Mouse (Mus musculus): ENCODE data around the gene Dennd4b. TPM values are rescaled to one million over a fixed set of nuclear protein-coding genes. Genes with fewer than 3 reads are reported as not detected.

Dennd4b gene
- total and polyA plus RNA-seq, 3 experiments = 9.8 to 45.3 (median 27.8) TPM

GRCm38 (mm10) chr3:90255194-90255565 is 9.8 kb upstream of the Dennd4b start:
- no peak for DNase-seq (ENCODE audit: extremely low read depth)
- peaks cover 56% of the 10 kb centered on the region for H3K79me2 ChIP-seq (replicated peaks; ENCODE audit: control insufficient read depth, extremely low read depth, insufficient read depth, poor library complexity, severe bottlenecking)
- TF ChIP-seq CHD1 (IDR thresholded peaks at IDR 0.05; ENCODE audit: low read depth, low read length) (peak; percentile 21; the same call in 1 of the 2 replicates), RAD21 (IDR thresholded peaks at IDR 0.05; ENCODE audit: low read depth, low read length) (no peak), POLR2A (IDR thresholded peaks at IDR 0.05; ENCODE audit: low read depth, low read length) (0 out of 2 replicates have a peak, but pooled peaks have one; percentile 1), POLR2AphosphoS2 (IDR thresholded peaks at IDR 0.05; ENCODE audit: low read depth, low read length) (0 out of 2 replicates have a peak, but pooled peaks have one; percentile 34)
- H3K4me2 ChIP-seq (ENCODE audit: insufficient read depth, low read depth, poor library complexity, severe bottlenecking) = peak overlapping the region; percentile 46
- dilution Hi-C loops (cut with MboI; ENCODE audit: extremely low pct_ligation_motif_present, extremely low pct_unique_long_range_greater_than_20kb, low sequenced_read_pairs) (no loop called here), in situ Hi-C loops (cut with MboI; ENCODE audit: low pct_ligation_motif_present, low pct_unique_long_range_greater_than_20kb, low sequenced_read_pairs) (no loop called here)
- no peaks in the 10 kb centered on the region for H3K27me3 ChIP-seq (replicated peaks)
- H3K36me3 ChIP-seq (replicated peaks in 1 of 2; ENCODE audit: control insufficient read depth in 1 of 2, insufficient read depth in 1 of 2, low read length in 1 of 2) = peaks cover 46 to 50% of the 10 kb centered on the region in 2 experiments
- peak overlapping the region; percentile 91 to 95 (median 93) for H3K4me3 ChIP-seq (replicated peaks in 1 of 3; ENCODE audit: low read depth in 2 of 3, low read length in 2 of 3, poor library complexity in 1 of 3)
- H3K9me3 ChIP-seq (replicated peaks; ENCODE audit: low read length) = no peaks in the 10 kb centered on the region
- peak overlapping the region; percentile 85 for H3K9ac ChIP-seq (ENCODE audit: insufficient read depth, low read depth)
- H3K4me1 ChIP-seq (ENCODE audit: control insufficient read depth in 1 of 2, insufficient read depth in 2 of 2) = peaks cover 8 to 50% of the 10 kb centered on the region in 2 experiments
- peak overlapping the region; percentile 91 for H3K27ac ChIP-seq (ENCODE audit: insufficient read depth, low read depth)

- no peaks in the 10 kb centered on the region for H3K9me3 ChIP-seq (replicated peaks; ENCODE audit: low read length)
- peak overlapping the region; percentile 85 for H3K9ac ChIP-seq (ENCODE audit: insufficient read depth, low read depth)
- peaks cover 48 to 50% of the 10 kb centered on the region in 2 experiments for H3K36me3 ChIP-seq (replicated peaks in 1 of 2; ENCODE audit: control insufficient read depth in 1 of 2, insufficient read depth in 1 of 2, low read length in 1 of 2)
- dilution Hi-C loops (cut with MboI; ENCODE audit: extremely low pct_ligation_motif_present, extremely low pct_unique_long_range_greater_than_20kb, low sequenced_read_pairs) = no loop called here
- H3K27me3 ChIP-seq (replicated peaks) = no peaks in the 10 kb centered on the region
- peak overlapping the region; percentile 91 to 95 (median 93) for H3K4me3 ChIP-seq (replicated peaks in 1 of 3; ENCODE audit: low read depth in 2 of 3, low read length in 2 of 3, poor library complexity in 1 of 3)
- peak; percentile 64 for TF ChIP-seq MXI1 (IDR thresholded peaks at IDR 0.05; ENCODE audit: low read depth, low read length)
- TF ChIP-seq BHLHE40 (IDR thresholded peaks at IDR 0.05; ENCODE audit: low read depth, low read length) = peak; percentile 96
- TF ChIP-seq KAT2A (IDR thresholded peaks at IDR 0.05; ENCODE audit: insufficient replicate concordance, low read length) = no peak
- TF ChIP-seq MYC (IDR thresholded peaks at IDR 0.05; ENCODE audit: low read depth, low read length) = 0 out of 2 replicates have a peak, but pooled peaks have one; percentile 41
- TF ChIP-seq SIN3A (IDR thresholded peaks at IDR 0.05; ENCODE audit: low read length) = 0 out of 2 replicates have a peak, but pooled peaks have one; percentile 16
- no peak for TF ChIP-seq POLR2AphosphoS2 (IDR thresholded peaks at IDR 0.05; ENCODE audit: low read depth, low read length)
- TF ChIP-seq ZMIZ1 (IDR thresholded peaks at IDR 0.05; ENCODE audit: low read depth, low read length) = 0 out of 2 replicates have a peak, but pooled peaks have one; percentile 51
- in situ Hi-C loops (cut with MboI; ENCODE audit: low pct_ligation_motif_present, low pct_unique_long_range_greater_than_20kb, low sequenced_read_pairs) = no loop called here
- H3K79me2 ChIP-seq (replicated peaks; ENCODE audit: control insufficient read depth, extremely low read depth, insufficient read depth, poor library complexity, severe bottlenecking) = peaks cover 53% of the 10 kb centered on the region
- H3K4me2 ChIP-seq (ENCODE audit: insufficient read depth, low read depth, poor library complexity, severe bottlenecking) = peak overlapping the region; percentile 46
- peak overlapping the region; percentile 82 for H3K27ac ChIP-seq (ENCODE audit: insufficient read depth, low read depth)
- peaks cover 9 to 49% of the 10 kb centered on the region in 2 experiments for H3K4me1 ChIP-seq (ENCODE audit: control insufficient read depth in 1 of 2, insufficient read depth in 2 of 2)
- no peak for DNase-seq (ENCODE audit: extremely low read depth)
These were observed 9.1 kb upstream of the Dennd4b start for GRCm38 (mm10) chr3:90255784-90256353.

- Histone ChIP-seq H3K4me2 (ENCODE audit: insufficient read depth, low read depth, poor library complexity, severe bottlenecking) (peak overlapping the region; percentile 46), H3K4me1 (ENCODE audit: control insufficient read depth in 1 of 2, insufficient read depth in 2 of 2) (peaks cover 11 to 51% of the 10 kb centered on the region in 2 experiments), H3K4me3 (replicated peaks in 1 of 3; ENCODE audit: low read depth in 2 of 3, low read length in 2 of 3, poor library complexity in 1 of 3) (peak overlapping the region; percentile 91 to 95 (median 93)), H3K27ac (ENCODE audit: insufficient read depth, low read depth) (peak overlapping the region; percentile 82), H3K27me3 (replicated peaks) (no peaks in the 10 kb centered on the region), H3K9ac (ENCODE audit: insufficient read depth, low read depth) (peak overlapping the region; percentile 85), H3K36me3 (replicated peaks in 1 of 2; ENCODE audit: control insufficient read depth in 1 of 2, insufficient read depth in 1 of 2, low read length in 1 of 2) (peaks cover 49 to 51% of the 10 kb centered on the region in 2 experiments), H3K9me3 (replicated peaks; ENCODE audit: low read length) (no peaks in the 10 kb centered on the region), H3K79me2 (replicated peaks; ENCODE audit: control insufficient read depth, extremely low read depth, insufficient read depth, poor library complexity, severe bottlenecking) (peaks cover 53% of the 10 kb centered on the region)
- DNase-seq (ENCODE audit: extremely low read depth) = no peak
- dilution Hi-C loops (cut with MboI; ENCODE audit: extremely low pct_ligation_motif_present, extremely low pct_unique_long_range_greater_than_20kb, low sequenced_read_pairs) = no loop called here
- in situ Hi-C loops (cut with MboI; ENCODE audit: low pct_ligation_motif_present, low pct_unique_long_range_greater_than_20kb, low sequenced_read_pairs) = no loop called here
- TF ChIP-seq MEF2A (IDR thresholded peaks at IDR 0.05; ENCODE audit: borderline replicate concordance, low read depth, low read length) = no peak; the same call in 1 of the 2 replicates
- TF ChIP-seq SIN3A (IDR thresholded peaks at IDR 0.05; ENCODE audit: low read length) = no peak
- TF ChIP-seq TBP (conservative IDR thresholded peaks at IDR 0.05; ENCODE audit: low read depth, low read length) = no peak
- no peak for TF ChIP-seq MYC (IDR thresholded peaks at IDR 0.05; ENCODE audit: low read depth, low read length)
- peak; percentile 21; the same call in 1 of the 2 replicates for TF ChIP-seq HCFC1 (IDR thresholded peaks at IDR 0.05; ENCODE audit: low read depth, low read length)
- no peak for TF ChIP-seq ZC3H11A (IDR thresholded peaks at IDR 0.05; ENCODE audit: low read depth, low read length)
- TF ChIP-seq ZKSCAN1 (IDR thresholded peaks at IDR 0.05; ENCODE audit: borderline replicate concordance, low read depth, low read length) = no peak
- peak; percentile 45; the same call in 1 of the 2 replicates for TF ChIP-seq TCF12 (IDR thresholded peaks at IDR 0.05; ENCODE audit: low read depth, low read length)
- TF ChIP-seq E2F4 (IDR thresholded peaks at IDR 0.05; ENCODE audit: insufficient replicate concordance, low read depth, low read length) = no peak
- TF ChIP-seq ZMIZ1 (IDR thresholded peaks at IDR 0.05; ENCODE audit: low read depth, low read length) = no peak
- TF ChIP-seq CTCF (conservative IDR thresholded peaks at IDR 0.05 in 1 of 2, IDR thresholded peaks at IDR 0.05 in 1 of 2; ENCODE audit: low read depth in 2 of 2, low read length in 2 of 2) = no peak
- no peak for TF ChIP-seq USF2 (conservative IDR thresholded peaks at IDR 0.05; ENCODE audit: low read depth, low read length)
- peak; percentile 30; the same call in 1 of the 2 replicates for TF ChIP-seq IRF4 (IDR thresholded peaks at IDR 0.05; ENCODE audit: low read depth, low read length)
- TF ChIP-seq MAX (IDR thresholded peaks at IDR 0.05; ENCODE audit: low read length) = no peak
- TF ChIP-seq POLR2A (IDR thresholded peaks at IDR 0.05; ENCODE audit: low read depth, low read length) = no peak
- no peak for TF ChIP-seq MAZ (IDR thresholded peaks at IDR 0.05; ENCODE audit: low read depth, low read length)
These were observed 8.1 kb upstream of the Dennd4b start for GRCm38 (mm10) chr3:90256731-90257530.

Measured in CH12.LX (cell line).